Mouse (Mus musculus): ENCODE measurements around the gene Orc5.
"Not testable (repeated sequence)": the region's sequence is repeated elsewhere in the genome, so short reads cannot be mapped to it uniquely, and the experiment has no call there.

Gene Orc5

DNA sequence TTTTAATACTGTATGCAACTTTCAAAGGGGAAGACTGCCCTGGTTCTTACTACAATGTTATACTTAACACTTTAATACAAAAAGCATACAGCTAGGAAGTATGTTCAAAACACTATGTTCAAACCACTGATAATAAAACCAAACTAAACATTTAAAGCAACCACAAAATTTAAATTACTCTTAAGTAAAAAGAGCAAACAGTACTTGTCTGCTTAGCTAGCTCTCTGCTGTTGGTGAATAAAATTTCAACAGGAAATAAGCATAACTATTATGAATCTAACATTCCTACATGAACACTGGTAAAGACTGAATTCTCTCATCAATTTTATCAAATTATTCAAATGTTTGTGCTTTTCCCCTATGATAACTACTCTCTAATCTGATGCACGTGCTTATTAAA is 13.5 kb downstream of the Orc5 start:
- no peak for DNase-seq (ENCODE audit: low read depth, low spot score)

DNA sequence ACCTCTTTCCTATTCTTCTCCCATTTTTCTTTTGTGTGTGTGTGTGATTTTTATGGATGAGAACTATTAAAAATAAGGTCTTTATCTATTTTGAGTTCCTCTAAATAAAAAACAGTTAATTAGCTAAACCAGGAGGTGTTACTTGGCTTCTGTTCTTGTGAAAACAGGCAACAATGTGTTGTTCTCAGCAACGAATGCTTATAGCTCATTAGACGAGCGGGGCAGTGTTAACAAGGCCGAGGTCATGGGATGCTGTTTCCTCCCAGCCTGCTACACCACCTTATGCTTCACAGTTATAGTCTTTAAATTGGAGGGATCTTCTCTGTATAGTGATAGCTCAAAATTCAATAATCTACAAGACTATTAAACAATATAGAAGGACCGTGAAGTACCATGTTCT is 17.7 kb downstream of the Orc5 start:
- no peak for DNase-seq (ENCODE audit: low read depth, low spot score)

DNA sequence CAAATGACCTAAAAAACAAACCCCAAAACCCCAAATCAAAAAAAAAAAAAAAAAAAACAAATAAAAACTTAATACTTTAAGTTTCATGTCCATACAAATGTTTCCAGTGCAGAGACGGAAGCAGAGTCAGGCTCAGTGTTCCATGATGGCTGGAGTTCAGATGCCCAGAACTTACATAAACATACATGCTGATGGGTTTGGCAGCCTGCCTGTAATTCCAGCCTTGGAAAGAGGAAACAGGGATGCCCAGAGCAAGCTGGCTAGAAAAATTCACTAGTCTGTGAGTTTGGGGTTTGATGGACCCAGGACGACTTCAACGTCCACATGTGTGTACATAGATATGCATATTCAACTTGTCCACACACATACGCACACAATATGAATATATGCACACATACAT is 27.6 kb downstream of the Orc5 start:
- DNase-seq (ENCODE audit: low read depth, low spot score): no peak

DNA sequence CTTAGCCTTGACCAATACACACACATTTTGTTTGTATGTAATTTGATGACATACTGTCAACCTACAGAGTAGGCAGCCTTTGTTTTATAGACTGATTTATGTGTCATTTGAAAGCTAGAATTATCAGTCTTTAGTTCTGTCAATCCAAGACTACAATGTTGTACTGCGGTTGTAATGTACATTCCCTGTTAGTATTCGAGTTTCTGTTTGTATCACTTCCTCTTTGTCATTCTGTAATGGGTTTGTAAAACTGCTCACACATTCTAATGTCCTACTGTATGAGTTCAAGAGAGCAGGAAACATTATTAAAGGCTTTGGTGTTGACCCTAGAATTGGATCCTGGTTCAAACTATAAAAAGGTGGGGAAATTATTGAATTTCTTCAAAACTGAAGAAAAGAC is 30.5 kb downstream of the Orc5 start:
- DNase-seq (ENCODE audit: low read depth, low spot score): no peak

DNA sequence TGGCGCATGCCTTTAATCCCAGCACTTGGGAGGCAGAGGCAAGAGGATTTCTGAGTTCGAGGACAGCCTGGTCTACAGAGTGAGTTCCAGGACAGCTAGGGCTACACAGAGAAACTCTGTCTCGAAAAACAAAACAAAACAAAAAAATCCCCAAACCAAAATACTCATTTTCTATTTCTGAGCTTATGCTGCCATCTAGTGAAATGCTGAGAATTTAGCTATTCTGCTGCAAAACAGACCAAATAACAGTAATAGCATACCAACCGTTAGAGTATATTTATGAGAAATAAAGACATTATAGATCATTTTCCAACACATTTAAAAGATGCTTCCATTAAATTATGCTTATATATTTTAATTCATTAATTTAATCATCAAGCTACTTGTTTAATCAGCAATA is 34.5 kb downstream of the Orc5 start:
- not testable (repeated sequence) for DNase-seq (ENCODE audit: low read depth, low spot score)

DNA sequence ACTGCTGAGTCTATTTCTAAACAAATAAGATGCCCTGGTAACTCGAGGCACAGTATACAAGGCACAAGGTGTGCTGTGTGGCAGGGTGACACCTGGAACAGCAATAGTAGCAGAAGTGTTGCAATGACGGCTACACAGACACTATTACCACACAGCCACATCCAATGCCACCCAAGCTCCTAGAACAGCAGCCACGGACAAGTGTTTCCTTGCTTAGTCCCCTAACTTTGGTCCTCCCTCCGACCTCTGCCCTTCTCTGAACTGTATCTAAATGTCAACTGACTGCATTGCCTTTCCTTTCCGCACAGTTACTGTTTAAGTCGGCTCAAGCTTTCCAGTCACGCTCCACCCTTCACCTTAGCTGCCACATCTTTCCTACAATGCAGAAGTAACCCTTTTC is 36.0 kb downstream of the Orc5 start:
- not testable (repeated sequence) for DNase-seq (ENCODE audit: low read depth, low spot score)

DNA sequence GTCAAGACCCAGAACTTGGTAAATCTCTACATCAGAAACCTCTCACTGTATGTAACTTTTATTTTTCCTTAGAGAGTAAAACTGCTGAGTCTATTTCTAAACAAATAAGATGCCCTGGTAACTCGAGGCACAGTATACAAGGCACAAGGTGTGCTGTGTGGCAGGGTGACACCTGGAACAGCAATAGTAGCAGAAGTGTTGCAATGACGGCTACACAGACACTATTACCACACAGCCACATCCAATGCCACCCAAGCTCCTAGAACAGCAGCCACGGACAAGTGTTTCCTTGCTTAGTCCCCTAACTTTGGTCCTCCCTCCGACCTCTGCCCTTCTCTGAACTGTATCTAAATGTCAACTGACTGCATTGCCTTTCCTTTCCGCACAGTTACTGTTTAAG is 37.6 kb downstream of the Orc5 start:
- not testable (repeated sequence) for DNase-seq (ENCODE audit: low read depth, low spot score)

DNA sequence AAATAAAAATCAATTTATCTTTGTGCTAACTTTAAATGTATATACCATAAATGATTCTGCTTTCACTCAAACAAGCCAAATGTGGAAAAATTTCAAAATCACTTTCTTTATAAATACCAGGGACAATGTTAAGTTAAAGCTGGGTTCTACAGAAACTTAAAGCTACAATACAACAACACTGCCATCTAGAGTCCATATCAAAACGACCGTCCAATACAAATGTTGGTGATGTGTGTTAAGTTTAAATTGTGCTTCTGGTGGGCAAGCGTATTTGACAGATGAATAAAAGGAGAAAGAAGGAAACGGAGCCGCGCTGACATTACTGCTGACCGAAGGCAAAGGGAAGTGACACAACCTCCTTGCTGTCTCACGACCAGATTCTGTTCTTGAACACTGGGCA is 38.4 kb downstream of the Orc5 start:
- DNase-seq (ENCODE audit: low read depth, low spot score): peak; percentile 27

DNA sequence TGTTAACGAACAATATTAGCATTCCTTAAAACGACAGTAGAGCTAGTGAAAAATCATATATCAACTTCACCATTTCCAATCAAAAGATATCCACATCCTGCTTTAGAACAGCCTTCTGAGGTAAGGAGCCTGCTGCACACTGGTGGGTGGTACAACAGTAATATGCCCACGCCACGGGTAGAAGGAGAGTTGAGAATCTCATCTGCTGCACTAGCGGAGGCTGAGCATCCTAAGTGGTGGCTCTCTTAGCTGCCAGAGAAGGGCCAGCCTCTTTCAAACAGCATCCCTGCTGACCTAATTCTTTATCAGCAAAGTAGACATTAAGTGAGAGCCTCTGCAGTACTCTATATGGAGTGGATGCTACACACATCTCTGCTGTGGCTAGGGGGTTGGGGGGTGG is 41.7 kb downstream of the Orc5 start:
- no peak for DNase-seq (ENCODE audit: low read depth, low spot score)

DNA sequence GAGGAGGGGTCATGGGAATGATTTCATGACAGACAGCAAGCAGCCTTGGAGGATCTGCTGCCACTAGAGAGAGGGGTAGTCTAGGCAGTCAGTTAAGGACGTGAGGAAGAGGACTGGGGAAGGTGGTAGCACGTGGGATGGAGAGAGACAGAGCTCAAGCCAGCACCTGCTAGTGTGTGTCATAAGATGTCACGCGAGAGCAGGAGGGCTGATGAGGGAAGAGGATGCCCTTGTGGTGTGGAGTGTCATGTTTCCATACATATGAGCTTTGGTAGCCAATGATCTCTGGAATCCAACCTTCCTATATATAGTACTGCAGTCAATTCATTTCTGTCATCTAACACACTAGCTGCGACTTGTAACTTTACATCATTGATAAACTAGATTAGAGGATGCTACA is 50.8 kb downstream of the Orc5 start:
- no peak for DNase-seq (ENCODE audit: low read depth, low spot score)

DNA sequence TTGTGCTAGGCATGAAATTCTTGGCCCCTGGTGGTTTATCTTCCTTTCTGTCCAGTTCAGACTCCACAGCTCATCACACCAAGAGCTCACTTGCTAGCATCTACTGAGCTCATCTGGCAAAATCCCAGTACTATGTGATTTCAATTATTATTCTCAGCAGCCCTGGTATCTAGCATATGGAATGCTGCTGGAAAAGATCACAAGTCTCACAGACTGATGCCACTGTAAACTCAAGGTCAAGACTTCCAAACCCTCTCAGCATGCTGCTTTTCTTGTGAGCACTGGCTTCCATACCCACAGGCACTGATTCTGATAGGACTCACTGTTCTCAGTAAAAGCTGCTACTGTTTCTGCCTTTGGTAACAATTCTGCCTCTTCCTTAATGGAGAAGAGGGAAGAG is 59.1 kb downstream of the Orc5 start:
- DNase-seq (ENCODE audit: low read depth, low spot score): no peak

DNA sequence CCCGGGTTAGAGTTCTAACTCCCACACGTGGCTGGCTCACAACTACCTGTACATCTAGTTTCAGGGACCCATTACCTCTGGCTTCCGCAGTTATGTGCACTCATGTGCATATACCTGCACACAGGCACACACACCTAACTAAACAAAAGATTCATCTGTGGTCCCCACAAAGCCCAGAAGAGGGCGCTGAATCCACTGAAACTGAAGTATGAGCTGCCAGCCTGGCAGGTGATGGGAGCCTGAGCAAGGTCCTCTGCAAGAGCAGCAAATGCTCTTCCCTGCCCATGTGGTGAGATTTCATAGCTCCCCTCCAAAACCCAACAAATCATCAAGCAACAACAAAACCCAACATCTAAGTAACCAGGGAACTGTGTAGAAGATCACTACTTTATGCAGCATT is 61.1 kb downstream of the Orc5 start:
- peak; percentile 77 for DNase-seq (ENCODE audit: low read depth, low spot score)

DNA sequence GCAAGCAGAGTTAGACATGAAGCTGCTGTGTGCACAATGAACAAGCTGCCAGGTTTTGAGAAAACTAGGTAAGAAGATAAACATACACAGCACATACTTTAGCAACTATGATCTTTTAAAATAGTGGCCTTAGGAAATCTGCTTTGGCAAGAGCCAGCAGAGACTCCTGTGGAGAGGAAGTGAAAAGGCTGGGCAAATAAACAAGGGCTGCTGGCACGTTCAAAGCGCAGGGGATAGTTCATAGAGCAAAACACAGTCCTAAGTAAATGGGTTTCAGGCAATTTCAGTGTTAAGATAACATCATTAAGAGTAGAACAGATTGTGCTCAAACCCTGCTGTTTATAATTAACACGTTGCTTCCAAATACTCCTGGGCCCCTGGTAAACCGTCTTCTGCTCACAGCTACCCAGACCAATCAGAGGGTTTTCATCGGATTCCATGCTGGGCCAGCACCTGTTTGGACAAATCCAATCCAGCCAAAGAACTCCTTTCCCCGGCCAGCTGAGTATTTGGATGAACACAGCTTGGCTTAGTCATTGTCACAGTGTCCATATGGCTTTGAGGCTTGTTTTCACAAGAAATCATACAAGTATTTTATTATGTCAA is 63.5 kb downstream of the Orc5 start:
- no peak for DNase-seq (ENCODE audit: low read depth, low spot score)

DNA sequence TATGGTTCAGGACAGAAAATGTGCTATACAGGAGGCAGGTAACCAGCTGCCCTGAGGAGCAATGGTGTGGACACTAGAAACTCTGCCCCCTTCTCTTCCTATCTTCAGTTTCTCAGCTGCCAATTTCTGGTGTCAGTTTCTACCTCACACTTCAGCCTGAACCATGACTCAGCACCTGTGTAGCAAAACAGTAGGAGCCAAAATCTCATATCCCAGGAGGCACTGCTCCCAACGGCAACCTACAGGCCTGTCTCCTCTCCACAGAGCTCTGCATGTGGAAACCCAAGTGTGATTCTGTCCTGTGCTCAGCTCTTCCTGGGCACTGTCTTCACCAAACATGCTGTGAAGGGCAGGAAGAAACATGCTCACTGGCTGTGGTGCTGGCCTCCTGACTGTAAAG is 64.5 kb downstream of the Orc5 start:
- peak; percentile 33 for DNase-seq (ENCODE audit: low read depth, low spot score)

DNA sequence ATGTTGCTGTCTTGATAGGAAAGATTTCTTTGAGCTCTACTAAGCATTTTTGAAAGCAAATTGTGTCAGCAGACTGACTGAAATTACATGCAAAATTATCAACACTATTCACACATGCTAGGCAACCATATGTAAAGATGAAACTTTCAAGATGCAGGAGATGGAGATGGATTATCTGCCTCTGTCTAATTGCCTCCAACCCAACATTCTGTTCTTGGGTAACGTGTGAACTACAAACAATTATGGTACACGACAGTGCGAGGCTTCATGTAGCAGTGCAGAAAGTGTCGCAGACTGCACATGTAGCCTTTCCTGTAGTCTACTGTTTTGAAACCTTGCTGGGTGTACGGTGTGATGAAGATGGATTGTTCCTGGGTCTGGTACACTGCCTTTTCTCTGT is 67.7 kb downstream of the Orc5 start:
- no peak for DNase-seq (ENCODE audit: low read depth, low spot score)

DNA sequence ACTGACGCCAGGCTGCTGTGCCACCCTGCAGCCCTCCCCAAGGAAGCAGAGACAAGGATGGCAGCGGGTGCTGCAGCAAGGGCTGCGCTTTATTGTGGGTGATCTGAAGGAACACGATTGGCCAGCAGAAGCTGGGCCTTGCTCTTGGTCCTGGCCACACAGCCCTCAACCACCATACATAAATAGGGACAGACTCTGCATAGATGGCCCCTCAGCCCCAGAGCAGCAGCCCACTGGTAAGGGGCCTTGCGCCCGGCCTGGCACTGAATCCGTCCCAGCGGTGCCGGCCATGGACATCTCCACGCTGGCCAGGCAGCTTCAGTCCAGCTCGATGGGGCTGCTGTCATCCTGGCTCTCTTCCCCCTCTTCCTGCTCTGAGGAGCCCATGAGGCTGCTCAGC is 77.8 kb downstream of the Orc5 start:
- not testable (repeated sequence) for DNase-seq (ENCODE audit: low read depth, low spot score)

DNA sequence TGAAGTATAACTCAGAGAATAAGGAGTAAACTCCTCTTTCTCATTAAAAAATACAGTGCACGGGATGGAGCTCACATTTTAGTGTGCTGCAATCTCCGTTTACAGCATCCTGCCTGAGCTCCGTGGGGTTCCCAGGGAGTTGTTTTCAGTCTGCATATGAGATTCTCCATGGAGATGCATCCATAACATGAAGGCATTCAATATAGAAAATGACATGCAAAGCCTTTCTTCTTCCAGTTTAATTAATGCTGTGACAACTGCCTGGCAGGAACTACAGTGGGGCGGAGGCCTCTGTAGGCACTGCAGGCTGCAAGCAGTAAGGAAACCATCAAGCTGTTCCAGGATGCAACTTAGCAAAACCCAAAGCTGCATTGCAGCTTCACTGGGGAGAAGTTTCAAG is 79.0 kb downstream of the Orc5 start:
- DNase-seq (ENCODE audit: low read depth, low spot score): no peak

DNA sequence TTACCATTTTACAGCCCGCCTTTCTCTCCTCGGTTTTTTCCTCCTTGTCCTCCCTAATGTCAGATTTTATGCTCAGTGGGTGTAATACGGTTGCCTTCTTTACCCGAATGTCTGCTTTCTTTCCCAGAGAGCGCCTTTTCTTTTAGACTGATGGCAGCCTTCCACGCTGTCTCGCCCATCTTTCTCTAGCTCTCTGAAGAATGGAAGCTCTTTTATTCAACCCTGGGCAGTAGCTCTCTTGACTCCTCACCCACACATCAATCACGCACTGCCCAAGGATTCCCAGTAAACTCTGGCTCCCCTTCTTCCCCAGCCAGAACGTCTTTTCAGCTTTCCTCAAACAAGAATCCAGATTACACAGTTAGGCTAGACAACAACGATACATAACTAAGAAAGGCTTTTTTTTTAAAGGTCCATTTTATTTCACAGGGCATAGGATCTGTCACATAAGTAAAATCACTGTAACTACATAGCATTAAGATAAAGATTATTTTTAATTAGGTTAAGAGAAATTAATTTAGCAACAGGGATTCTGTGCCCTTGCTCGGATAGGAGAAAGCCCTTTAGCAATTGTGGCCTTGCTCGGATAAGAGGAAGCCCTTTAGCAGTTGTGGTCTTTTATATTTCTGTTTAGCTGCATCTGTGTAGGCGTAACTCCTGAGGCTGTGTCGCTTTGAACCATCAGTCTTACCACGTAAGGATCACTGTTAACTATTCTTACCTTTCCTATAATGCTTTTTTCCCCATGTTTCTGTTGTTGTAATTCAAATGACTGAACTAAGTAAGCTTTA is 97.2 kb downstream of the Orc5 start:
- DNase-seq (ENCODE audit: low read depth, low spot score): no peak

DNA sequence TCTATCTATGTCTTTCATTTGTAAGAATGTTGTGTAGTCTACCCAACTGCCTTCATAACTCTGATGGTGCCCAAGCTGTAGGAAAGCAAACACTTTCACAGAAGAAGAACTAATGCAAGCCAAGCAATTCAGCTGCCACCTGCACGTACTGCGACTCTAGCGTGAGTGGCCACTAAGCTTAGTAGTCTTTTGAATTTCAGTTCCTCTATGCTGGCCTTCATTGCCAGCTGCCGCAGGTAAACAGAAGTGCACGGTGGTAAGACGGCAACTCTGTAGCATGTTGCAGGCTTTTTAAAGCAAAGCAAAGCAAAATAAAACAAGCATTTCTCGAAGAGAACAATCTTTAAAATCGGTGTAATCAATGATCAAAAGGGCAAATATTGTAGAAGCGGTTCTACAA is 97.8 kb downstream of the Orc5 start:
- DNase-seq (ENCODE audit: low read depth, low spot score): no peak

DNA sequence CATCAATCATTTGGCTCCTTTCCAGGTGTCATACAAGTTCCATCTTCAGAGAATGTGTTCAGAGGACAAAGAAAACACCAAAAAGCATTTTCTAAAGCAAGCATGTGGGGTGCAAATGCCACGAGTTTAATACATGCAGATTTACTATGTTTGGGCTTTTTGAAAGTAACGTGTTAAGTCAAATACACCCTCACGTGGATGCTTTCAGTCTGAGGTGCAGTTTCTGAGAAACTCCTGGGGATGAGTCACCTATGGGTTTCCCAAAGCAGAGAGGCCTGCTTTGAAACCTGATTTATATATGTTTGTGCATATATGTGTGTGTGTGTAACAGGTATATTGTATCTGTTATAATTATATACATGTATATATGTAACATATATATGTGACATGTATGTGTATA is 98.5 kb downstream of the Orc5 start:
- DNase-seq (ENCODE audit: low read depth, low spot score): no peak

DNA sequence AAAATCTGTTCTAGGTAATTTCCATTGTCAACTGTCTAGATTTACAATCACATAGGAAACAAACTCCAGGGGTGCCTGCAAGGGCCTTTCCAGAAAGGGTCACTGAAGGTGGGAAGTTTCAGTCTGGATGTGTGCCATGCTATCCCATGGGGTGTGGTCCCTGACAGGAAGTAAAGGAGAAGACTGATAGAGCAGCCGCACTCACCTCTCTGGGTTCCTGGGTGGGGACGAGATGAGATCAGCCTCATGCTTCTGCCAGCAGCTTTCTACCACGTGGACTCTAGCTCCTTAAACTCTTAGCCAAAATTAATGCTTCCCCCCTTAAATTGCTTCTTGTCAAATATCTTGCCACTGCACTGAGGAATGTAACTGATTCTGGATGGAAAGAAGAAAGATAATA is 100.7 kb downstream of the Orc5 start:
- no peak for DNase-seq (ENCODE audit: low read depth, low spot score)
